Mouse (Mus musculus): Measurements from ENCODE around the gene Spa17. TPM values are rescaled to one million over a fixed set of nuclear protein-coding genes. Genes with fewer than 3 reads are reported as not detected.

The Spa17 gene
- polyA plus RNA-seq, 1 experiment from 2014 or later = 4.9 TPM

Other genes starting within 250 kb of the Spa17 start
- not detected in 2 replicates for gene Hepacam, start 246.4 kb downstream of the Spa17 start, polyA plus RNA-seq (2014; fragmentation: Nextera tagmentation; extraction: Ambion mirVana)
- gene Robo4, start 211.8 kb downstream of the Spa17 start, polyA plus RNA-seq (2014; fragmentation: Nextera tagmentation; extraction: Ambion mirVana) = 7.6 and 8.5 TPM in 2 replicates
- gene Robo3, start 180.5 kb downstream of the Spa17 start, polyA plus RNA-seq (2014; fragmentation: Nextera tagmentation; extraction: Ambion mirVana) = 0.18 and 0.32 TPM in 2 replicates
- gene Msantd2, start 124.4 kb downstream of the Spa17 start, polyA plus RNA-seq (2014; fragmentation: Nextera tagmentation; extraction: Ambion mirVana) = 13.2 and 17.7 TPM in 2 replicates
- 34.9 and 36.6 TPM in 2 replicates for gene Esam, start 85.6 kb downstream of the Spa17 start, polyA plus RNA-seq (2014; fragmentation: Nextera tagmentation; extraction: Ambion mirVana)
- 0.66 and 1.5 TPM in 2 replicates for gene Vsig2, start 74.5 kb downstream of the Spa17 start, polyA plus RNA-seq (2014; fragmentation: Nextera tagmentation; extraction: Ambion mirVana)
- 20.8 and 23.6 TPM in 2 replicates for gene Nrgn, start 60.8 kb downstream of the Spa17 start, polyA plus RNA-seq (2014; fragmentation: Nextera tagmentation; extraction: Ambion mirVana)
- 8.0 and 8.6 TPM in 2 replicates for gene Siae, start 58.0 kb downstream of the Spa17 start, polyA plus RNA-seq (2014; fragmentation: Nextera tagmentation; extraction: Ambion mirVana)
- 127 and 128 TPM in 2 replicates for gene Tbrg1, start 43.6 kb upstream of the Spa17 start, polyA plus RNA-seq (2014; fragmentation: Nextera tagmentation; extraction: Ambion mirVana)
- not detected in 2 replicates for gene Panx3, start 55.5 kb upstream of the Spa17 start, polyA plus RNA-seq (2014; fragmentation: Nextera tagmentation; extraction: Ambion mirVana)
- gene Olfr160, start 102.5 kb upstream of the Spa17 start, polyA plus RNA-seq (2014; fragmentation: Nextera tagmentation; extraction: Ambion mirVana) = not detected in 2 replicates
- gene Olfr874, start 131.4 kb upstream of the Spa17 start, polyA plus RNA-seq (2014; fragmentation: Nextera tagmentation; extraction: Ambion mirVana) = not detected in 2 replicates
- gene Olfr875, start 158.1 kb upstream of the Spa17 start, polyA plus RNA-seq (2014; fragmentation: Nextera tagmentation; extraction: Ambion mirVana) = not detected in 2 replicates
- gene Olfr876, start 189.3 kb upstream of the Spa17 start, polyA plus RNA-seq (2014; fragmentation: Nextera tagmentation; extraction: Ambion mirVana) = not detected in 2 replicates
- not detected in 2 replicates for gene Olfr877, start 240.5 kb upstream of the Spa17 start, polyA plus RNA-seq (2014; fragmentation: Nextera tagmentation; extraction: Ambion mirVana)